Mouse (Mus musculus) lung, embryonic 14.5 days (tissue): Measurements from ENCODE around the gene Tnfsf12. TPM values are rescaled to one million over a fixed set of nuclear protein-coding genes. Genes with fewer than 3 reads are reported as not detected.

ENCODE experiments used
- ATAC-seq: fragments of 200-750 bp; cut with Nextera tagmentation; 2 replicates; pipeline ENCODE4 v1.8.0; 2017; ENCODE audit warnings: mild to moderate bottlenecking, moderate TSS enrichment, moderate library complexity; ENCODE audit not compliant: insufficient read depth
- DNase-seq: peaks from one replicate; pipeline ENCODE4 v3.0.0-alpha.2; 2015
- H3K27ac ChIP-seq: fragments of 300-500 bp; sonication (generic); 2 replicates; pipeline ENCODE4 v1.5.1; 2014; ENCODE audit warnings: low read depth, mild to moderate bottlenecking, moderate library complexity
- H3K27me3 ChIP-seq: fragments of 300-500 bp; sonication (generic); 2 replicates; pipeline ENCODE4 v1.6.1; 2014; ENCODE audit warnings: low read length, control low read depth; ENCODE audit not compliant: insufficient read depth
- H3K36me3 ChIP-seq: fragments of 300-500 bp; sonication (generic); 2 replicates; pipeline ENCODE4 v1.6.1; 2014; ENCODE audit warnings: control low read depth; ENCODE audit not compliant: insufficient read depth
- H3K4me1 ChIP-seq: fragments of 300-500 bp; sonication (generic); 2 replicates; pipeline ENCODE4 v1.6.1; 2014; ENCODE audit warnings: antibody characterized with exemption, control low read depth; ENCODE audit not compliant: insufficient read depth
- H3K4me2 ChIP-seq: fragments of 300-500 bp; sonication (generic); 2 replicates; pipeline ENCODE4 v1.6.1; 2014; ENCODE audit warnings: mild to moderate bottlenecking
- H3K4me3 ChIP-seq: fragments of 300-500 bp; sonication (generic); 2 replicates; pipeline ENCODE4 v1.5.1; 2014; ENCODE audit warnings: low read depth, low read length
- H3K9ac ChIP-seq: fragments of 300-500 bp; sonication (generic); 2 replicates; pipeline ENCODE4 v1.6.1; 2014
- H3K9me3 ChIP-seq: fragments of 300-500 bp; sonication (generic); 2 replicates; pipeline ENCODE4 v1.6.1; 2016; ENCODE audit warnings: low read depth, low read length, control low read depth
- CTCF ChIP-seq: IDR thresholded peaks from 2 replicates; pipeline ENCODE4 v1.5.1; 2016; ENCODE audit warnings: antibody characterized with exemption, low read depth
- WGBS: fragments of 180-500 bp; shearing (Covaris S2); extraction: QIAGEN DNeasy Blood & Tissue Kit; methylation state at CpG from one replicate; pipeline ENCODE4 v1.1.7; 2014; 5-methylcytosine and 5-hydroxymethylcytosine counted together
- polyA plus RNA-seq: library from polyadenylated mRNA; unstranded; fragments of >200 nt; fragmentation: Nextera tagmentation; extraction: Ambion mirVana; gene quantifications from 2 replicates; pipeline ENCODE4 v1.2.1, GENCODE M21; 2014

Tnfsf12 gene
- polyA plus RNA-seq, 1 experiment from 2014 or later, result 11.6 TPM

- no peak overlapping the region for H3K27ac ChIP-seq
- no peaks in the 10 kb centered on the region for H3K36me3 ChIP-seq
- WGBS, result 71% methylated on average over 3 of the region's 3 CpGs
- no peak overlapping the region for H3K9ac ChIP-seq
- ATAC-seq, result no peak
- DNase-seq, result no peak
- H3K27me3 ChIP-seq, result no peaks in the 10 kb centered on the region
- no peak for TF ChIP-seq CTCF
- H3K9me3 ChIP-seq, result no peaks in the 10 kb centered on the region
- H3K4me2 ChIP-seq, result no peak overlapping the region
- H3K4me3 ChIP-seq, result no peak overlapping the region
- no peaks in the 10 kb centered on the region for H3K4me1 ChIP-seq
These were observed 14.8 kb upstream of the Tnfsf12 start for GRCm38 (mm10) chr11:69710470-69710869.

GRCm38 (mm10) chr11:69709554-69710446 is 14.2 kb upstream of the Tnfsf12 start:
- H3K4me2 ChIP-seq, result no peak overlapping the region
- H3K4me3 ChIP-seq, result no peak overlapping the region
- no peak for TF ChIP-seq CTCF
- ATAC-seq (no peak), DNase-seq (no peak)
- H3K27me3 ChIP-seq, result no peaks in the 10 kb centered on the region
- H3K9ac ChIP-seq, result no peak overlapping the region; the same call in 1 of the 2 replicates
- H3K9me3 ChIP-seq, result no peaks in the 10 kb centered on the region
- H3K4me1 ChIP-seq, result no peaks in the 10 kb centered on the region
- H3K36me3 ChIP-seq, result no peaks in the 10 kb centered on the region
- no peak overlapping the region for H3K27ac ChIP-seq
- 42% methylated on average over 11 of the region's 11 CpGs for WGBS

GRCm38 (mm10) chr11:69708614-69709265 is 13.1 kb upstream of the Tnfsf12 start:
- H3K36me3 ChIP-seq, result no peaks in the 10 kb centered on the region
- DNase-seq, result no peak
- no peak overlapping the region for H3K4me2 ChIP-seq
- H3K4me3 ChIP-seq, result no peak overlapping the region
- no peak for ATAC-seq
- H3K9ac ChIP-seq, result no peak overlapping the region
- WGBS, result 65% methylated on average over 3 of the region's 3 CpGs
- no peaks in the 10 kb centered on the region for H3K4me1 ChIP-seq
- H3K9me3 ChIP-seq, result no peaks in the 10 kb centered on the region
- TF ChIP-seq CTCF, result no peak
- H3K27ac ChIP-seq, result no peak overlapping the region
- no peaks in the 10 kb centered on the region for H3K27me3 ChIP-seq

- H3K4me2 ChIP-seq, result no peak overlapping the region
- H3K27me3 ChIP-seq, result no peaks in the 10 kb centered on the region
- H3K4me3 ChIP-seq, result no peak overlapping the region
- H3K27ac ChIP-seq, result no peak overlapping the region
- 80% methylated on average over 4 of the region's 4 CpGs for WGBS
- ATAC-seq (no peak), DNase-seq (no peak)
- H3K9me3 ChIP-seq, result no peaks in the 10 kb centered on the region
- no peaks in the 10 kb centered on the region for H3K36me3 ChIP-seq
- H3K4me1 ChIP-seq, result no peaks in the 10 kb centered on the region
- H3K9ac ChIP-seq, result no peak overlapping the region
- no peak for TF ChIP-seq CTCF
These were observed 12.3 kb upstream of the Tnfsf12 start for GRCm38 (mm10) chr11:69707873-69708381.

GRCm38 (mm10) chr11:69707480-69707847 is 11.8 kb upstream of the Tnfsf12 start:
- no peak for TF ChIP-seq CTCF
- no peaks in the 10 kb centered on the region for H3K9me3 ChIP-seq
- H3K4me3 ChIP-seq, result no peak overlapping the region
- H3K36me3 ChIP-seq, result no peaks in the 10 kb centered on the region
- WGBS, result 76% methylated on average over 4 of the region's 4 CpGs
- ATAC-seq (no peak), DNase-seq (no peak)
- H3K27ac ChIP-seq, result no peak overlapping the region
- no peak overlapping the region for H3K9ac ChIP-seq
- H3K4me2 ChIP-seq, result no peak overlapping the region
- H3K27me3 ChIP-seq, result no peaks in the 10 kb centered on the region
- no peaks in the 10 kb centered on the region for H3K4me1 ChIP-seq

- Histone ChIP-seq H3K4me3 (no peak overlapping the region), H3K9ac (no peak overlapping the region), H3K4me1 (no peaks in the 10 kb centered on the region), H3K9me3 (no peaks in the 10 kb centered on the region), H3K4me2 (no peak overlapping the region), H3K27ac (no peak overlapping the region), H3K36me3 (no peaks in the 10 kb centered on the region), H3K27me3 (no peaks in the 10 kb centered on the region)
- DNase-seq, result no peak
- WGBS, result 47% methylated on average over 6 of the region's 6 CpGs
- ATAC-seq, result no peak
- TF ChIP-seq CTCF, result no peak
These were observed 11.3 kb upstream of the Tnfsf12 start for GRCm38 (mm10) chr11:69706775-69707479.

GRCm38 (mm10) chr11:69704613-69705010 is 9.0 kb upstream of the Tnfsf12 start:
- Histone ChIP-seq H3K36me3 (no peaks in the 10 kb centered on the region), H3K9ac (no peak overlapping the region), H3K4me1 (no peaks in the 10 kb centered on the region), H3K27me3 (no peaks in the 10 kb centered on the region), H3K4me3 (no peak overlapping the region), H3K4me2 (no peak overlapping the region), H3K27ac (no peak overlapping the region), H3K9me3 (no peaks in the 10 kb centered on the region)
- WGBS, result 22% methylated on average over 2 of the region's 2 CpGs
- DNase-seq, result no peak
- ATAC-seq, result no peak
- no peak for TF ChIP-seq CTCF
